Mouse (Mus musculus) mesoderm, embryonic 11.5 days (tissue): ENCODE data around the gene Vasn.

Experiments
- DNase-seq: peaks from one replicate; pipeline ENCODE4 v3.0.0-alpha.2; 2012; ENCODE audit warnings: low read depth, low spot score

Vasn gene

DNA sequence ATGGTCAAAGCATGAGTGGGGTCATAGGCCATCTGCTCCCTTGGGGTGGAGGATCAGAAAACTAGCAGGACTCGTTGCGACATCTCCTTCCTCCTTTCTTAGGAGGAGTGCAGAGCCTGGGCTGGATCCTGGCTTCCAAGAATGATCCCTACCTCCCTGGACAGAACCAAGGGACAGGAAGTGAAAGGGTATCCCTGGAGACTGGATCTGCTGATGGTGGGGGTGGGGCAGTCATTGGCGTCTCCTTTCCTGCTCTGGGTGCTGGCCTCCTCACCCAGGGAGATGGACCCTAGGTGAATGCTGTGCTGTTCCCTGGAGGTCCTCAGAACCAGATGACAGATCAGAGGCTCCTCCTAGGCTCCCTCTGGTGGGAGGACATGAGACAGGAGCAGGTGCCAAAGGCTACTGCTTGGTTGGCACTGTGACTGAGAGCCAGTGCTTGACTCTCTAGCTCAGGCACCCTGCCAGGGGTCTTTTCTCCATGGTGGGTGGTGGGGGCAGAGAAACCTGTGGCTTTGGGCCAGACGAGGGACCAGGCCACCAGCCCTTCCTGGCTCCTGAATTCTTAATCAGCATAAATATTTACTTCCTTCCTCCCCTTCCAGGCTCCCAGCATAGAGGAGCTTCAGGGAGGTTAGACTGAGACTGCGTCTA is 33.2 kb upstream of the Vasn start:
- no peak for DNase-seq

DNA sequence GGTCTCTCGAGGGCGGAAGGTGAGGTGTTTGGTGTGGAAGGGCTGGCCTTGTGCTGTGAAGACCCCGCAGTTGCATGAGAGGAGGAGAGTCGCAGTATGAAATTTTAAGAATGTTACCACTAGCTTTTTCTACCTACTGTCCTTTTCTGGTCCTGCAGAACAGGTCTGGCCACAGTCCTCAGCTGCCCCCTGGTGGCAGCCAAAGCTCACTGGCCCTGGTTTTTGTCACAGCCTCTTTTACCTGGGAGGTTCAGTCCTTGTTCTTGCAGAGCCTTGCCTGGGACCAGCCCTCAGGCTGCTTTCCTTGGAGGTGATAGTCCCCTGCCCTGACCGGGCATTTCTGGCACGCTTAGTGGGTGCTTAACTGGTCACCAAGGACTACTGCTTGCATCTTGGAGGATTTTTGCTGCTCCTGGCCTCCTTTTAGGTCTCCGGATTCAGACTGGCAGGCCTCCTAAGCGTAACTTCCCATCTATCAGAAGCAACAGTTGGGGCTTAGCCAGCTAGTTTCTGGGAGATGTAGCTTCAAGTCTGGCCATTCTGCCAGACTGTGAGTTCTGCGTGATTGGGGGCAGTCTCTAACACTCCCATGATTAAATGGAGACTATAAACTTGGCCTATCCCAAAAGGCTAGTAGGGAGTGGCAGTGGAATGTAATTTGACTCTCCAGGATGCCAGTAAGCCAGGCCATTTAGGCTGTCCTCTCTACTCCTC is 31.8 kb upstream of the Vasn start:
- peak; percentile 89 for DNase-seq

DNA sequence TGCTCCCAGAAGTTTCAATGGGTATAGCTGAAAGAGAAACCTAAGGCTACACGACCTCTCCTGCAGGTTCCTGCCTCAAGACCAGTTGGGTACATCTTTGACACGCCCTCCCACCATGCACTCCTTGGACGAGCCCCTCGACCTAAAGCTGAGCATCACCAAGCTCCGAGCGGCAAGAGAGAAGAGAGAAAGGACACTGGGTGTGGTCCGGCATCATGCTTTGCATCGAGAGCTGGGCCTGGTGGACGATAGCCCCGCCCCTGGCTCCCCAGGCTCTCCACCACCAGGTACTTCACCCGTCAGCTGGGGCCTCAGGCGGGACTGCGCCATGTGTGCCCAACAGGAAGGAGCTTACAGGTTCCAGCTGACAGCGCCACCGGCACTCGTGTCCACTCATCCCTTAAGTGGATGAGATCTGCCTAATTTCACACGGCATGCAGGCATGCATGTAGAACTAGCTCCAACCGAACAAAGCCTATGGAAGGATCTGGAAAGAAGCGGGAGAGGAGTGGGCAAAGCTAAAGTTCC is 31.1 kb upstream of the Vasn start:
- DNase-seq, result no peak

DNA sequence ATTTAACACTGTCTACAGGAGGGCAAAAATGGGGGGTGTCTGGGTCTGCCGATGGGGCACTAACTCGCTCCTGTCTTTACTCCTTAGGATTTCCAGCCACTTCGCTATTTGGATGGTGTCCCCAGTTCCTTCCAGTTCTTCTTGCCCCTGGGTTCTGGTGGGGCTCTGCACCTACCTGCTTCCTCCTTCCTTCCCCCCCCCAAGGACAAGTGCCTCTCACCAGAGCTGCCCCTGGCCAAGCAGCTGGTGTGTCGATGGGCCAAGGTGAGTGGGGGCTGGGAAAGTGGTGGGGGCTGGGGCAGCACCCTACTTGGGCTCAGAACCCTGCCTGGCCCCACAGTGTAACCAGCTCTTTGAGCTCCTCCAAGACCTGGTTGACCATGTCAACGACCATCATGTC is 28.5 kb upstream of the Vasn start:
- no peak for DNase-seq

DNA sequence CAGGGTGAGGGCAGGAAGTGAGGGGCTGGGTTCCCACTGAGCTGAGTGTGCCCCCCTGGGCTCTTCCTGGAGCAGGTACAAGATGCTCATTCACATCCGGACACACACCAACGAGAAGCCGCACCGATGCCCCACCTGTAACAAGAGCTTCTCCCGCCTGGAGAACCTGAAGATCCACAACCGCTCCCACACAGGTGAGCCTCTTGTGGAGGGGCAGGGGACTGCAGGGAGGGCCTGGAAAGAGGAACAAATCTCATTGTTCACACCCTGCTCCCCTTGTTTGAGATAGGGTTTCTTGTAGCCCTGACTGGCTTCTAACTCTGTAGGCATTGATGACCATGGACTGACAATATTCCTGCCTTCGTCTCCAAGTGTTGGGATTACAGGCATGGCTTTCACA is 28.1 kb upstream of the Vasn start:
- DNase-seq, result no peak

DNA sequence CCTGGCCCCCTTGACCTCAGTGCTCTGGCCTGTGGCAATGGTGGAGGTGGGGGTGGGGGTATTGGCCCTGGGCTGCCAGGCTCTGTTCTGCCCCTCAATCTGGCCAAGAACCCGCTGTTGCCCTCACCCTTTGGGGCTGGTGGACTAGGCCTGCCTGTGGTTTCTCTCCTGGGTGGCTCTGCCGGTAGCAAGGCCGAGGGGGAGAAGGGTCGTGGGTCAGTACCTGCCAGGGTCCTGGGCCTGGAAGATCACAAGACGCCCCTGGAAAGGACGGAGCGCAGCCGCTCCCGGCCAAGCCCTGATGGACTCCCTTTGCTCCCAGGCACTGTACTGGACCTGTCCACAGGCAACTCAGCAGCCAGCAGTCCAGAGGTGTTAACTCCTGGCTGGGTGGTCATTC is 26.0 kb upstream of the Vasn start:
- DNase-seq, result no peak

DNA sequence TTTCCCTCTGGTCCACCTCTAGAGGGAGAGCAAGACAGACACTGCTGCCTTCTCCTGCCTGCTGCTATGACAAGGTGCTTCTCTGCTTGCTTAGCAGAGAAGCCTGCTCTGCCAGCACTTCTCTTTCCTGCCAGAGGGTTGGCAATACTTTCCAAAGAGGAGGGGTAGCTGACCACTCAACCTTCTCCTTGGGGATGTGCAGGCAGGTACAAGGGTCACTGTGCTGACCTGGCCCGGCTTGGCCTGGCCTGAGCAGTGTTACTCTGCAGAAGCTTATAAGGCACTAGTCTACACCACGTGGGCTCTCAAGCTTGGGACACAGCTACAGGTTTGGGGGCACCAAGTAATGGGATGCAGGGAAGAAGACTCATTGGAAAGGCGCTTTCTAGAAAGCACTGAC is 25.1 kb upstream of the Vasn start:
- DNase-seq, result no peak

DNA sequence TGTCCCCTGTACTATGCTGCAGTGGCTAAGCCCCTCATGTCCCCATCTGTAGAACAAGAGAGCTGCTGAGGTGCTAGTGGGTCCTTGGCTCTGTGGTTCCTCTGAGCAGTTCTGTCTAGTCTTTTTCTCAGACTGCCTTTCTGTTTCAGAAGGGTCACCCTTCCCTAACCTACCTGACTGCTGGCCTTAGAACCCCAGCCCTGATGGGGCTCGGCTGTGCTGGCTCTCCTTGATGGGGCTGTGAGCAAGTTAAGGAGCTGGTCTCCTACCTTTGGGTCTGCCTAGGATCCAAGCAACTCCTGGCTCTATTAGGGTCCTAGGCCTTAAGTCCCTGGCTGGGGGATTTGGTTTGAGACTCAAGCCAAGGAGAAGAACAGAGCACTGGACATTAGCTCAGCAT is 24.4 kb upstream of the Vasn start:
- DNase-seq, result no peak

DNA sequence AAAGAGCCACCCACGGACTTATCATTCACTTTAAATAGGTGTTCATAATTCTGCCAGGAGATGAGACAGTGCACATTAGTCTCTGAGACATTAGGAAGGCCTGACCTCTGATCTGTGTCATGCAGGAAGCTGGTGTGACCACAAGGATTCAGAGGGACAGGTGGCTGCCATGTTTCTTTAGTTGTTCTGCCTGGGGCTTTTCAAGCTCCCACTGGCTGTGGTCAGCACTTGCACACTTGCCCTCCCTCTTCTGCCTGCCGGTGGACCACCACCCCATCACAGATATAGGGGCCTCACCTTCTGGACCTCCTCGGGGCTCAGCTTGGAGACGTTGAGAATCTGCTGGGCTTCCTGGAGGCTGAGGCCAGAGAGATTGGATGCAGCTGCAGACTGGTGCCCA is 22.9 kb upstream of the Vasn start:
- DNase-seq, result no peak

DNA sequence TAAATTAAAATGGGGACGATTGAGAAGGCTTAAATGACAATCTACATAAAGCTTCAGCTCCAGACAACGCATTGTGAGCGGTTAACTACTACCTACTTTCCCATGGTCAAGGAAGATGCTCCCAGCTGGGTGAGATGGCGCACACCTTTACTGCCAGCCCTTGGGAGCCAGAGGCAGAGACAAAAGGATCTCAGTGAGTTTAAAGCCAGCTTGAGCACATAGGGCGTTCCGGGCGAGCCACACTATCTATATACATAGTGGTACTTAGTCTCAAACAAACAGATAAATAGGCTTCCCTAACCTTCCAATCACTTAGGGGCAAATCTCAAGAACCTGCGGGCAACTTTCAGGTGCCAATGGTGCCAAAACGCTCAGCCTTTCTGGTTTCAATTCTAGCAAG is 15.7 kb upstream of the Vasn start:
- DNase-seq, result no peak

DNA sequence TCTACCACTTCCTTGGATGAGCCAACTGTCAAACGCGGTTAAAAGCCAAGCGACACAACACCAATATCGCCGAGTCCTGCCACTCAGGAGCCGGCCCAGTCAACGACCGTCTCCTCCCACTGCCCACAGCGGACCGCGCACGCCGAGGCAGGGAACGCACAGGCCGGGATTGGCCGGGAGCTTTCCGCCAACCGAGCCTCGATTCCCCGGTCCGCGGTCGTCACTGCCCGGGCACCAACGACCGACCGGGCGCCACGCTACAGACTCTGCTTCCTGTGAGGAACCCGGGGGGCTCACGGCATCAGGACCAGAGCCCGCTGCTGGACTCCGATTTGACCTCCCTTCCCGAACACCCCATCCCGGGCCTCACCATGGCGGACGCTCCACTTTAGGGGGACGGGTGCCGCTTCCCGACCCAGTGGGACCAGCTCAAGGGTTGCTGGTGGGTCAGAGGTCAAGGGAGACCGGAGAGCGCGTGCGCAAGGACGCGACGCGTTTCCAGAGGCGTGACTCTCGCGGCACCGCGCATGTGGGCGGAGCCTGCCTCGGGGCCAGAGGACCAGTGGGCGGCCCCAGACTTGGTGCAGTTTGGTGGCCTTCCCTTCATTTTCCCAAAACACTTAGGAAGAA is 15.1 kb upstream of the Vasn start, which contains the start of gene Pam16:
Pam16 (minus strand) TSS at position 508 of the 630 bp plus-strand sequence.
- peak; percentile 95 for DNase-seq

DNA sequence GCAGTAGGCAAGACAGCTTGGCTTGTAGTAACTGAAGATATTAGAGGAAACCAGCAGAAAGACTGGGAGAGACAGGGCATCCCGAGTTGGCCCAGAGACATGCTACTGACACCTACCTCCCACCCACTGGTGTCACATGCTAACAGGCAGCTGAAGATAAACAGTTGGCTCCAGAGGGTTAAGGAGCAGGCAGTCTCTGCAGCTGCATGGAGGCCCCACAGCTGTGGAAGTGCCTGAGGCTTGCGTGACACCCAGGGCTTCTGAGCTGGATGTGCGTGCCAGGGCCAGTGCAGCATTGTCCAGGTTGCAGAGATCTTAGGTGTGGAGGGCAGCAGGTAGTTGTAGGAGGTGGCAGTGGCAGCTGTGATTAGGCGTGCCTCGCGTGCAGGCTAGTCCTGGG is 12.6 kb upstream of the Vasn start:
- DNase-seq, result no peak

DNA sequence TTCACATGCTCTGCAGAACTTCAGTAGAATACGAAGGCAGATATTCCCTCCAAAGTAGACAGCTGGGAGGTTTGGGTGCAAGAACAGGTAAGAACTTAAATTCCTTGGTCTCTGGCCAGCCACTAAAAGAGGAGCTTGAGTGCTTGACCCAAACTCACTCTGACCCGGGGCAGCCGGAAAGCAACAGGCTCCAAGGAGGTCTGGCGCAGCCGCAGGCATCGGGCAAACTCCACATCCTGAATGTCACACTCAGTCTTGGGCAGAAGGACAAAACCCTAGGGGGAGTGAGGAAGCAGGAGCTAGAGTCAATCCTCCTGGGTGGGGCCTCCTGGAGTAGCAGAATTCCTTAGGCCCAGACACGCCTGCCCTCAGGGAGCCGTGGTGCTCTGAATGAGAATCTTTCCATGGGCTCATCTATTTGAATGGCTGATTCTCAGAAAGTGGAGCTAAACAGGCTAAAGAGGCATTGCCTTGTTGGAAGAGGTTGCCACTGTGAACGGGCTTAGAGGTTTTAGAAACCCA is 10.8 kb upstream of the Vasn start:
- no peak for DNase-seq

DNA sequence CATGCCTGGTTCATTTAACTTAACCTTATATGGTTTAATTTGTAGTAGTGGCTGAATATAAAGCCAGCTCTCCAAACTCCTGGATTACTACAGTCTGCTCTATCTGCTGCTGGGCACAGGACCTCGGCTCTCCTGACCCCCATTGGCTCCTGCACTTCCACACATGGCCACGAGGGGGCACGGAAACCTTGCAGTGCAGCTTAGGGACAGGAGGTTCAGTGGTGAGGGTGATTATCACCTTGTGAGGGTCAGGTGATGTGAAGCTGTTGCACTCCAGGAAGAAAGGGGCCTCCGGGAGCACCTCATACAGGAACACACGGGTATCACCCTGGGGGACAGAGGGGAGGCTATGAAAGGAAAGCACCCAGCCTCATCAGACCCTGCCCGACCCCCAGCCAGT is 9.8 kb upstream of the Vasn start:
- DNase-seq, result peak; percentile 81

DNA sequence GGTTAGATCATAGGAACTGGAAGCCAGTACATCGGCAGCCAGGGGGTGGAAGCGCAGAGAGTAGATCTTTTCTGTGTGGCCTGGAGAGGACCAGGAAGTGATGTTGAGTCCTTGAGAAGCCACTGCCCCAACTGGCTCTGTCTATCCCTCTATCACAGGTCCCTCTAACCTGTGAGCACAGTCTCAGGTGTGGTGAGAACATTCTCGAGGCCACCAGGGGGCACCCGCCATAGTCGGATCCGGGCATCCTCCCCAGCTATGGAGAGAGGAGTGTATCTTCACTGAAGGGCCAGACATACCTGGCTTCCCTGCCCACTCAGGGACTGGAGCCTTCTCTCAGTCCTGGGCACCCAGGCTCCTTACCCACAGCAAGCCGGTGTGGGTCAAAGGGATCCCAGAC is 7.7 kb upstream of the Vasn start:
- DNase-seq, result no peak

DNA sequence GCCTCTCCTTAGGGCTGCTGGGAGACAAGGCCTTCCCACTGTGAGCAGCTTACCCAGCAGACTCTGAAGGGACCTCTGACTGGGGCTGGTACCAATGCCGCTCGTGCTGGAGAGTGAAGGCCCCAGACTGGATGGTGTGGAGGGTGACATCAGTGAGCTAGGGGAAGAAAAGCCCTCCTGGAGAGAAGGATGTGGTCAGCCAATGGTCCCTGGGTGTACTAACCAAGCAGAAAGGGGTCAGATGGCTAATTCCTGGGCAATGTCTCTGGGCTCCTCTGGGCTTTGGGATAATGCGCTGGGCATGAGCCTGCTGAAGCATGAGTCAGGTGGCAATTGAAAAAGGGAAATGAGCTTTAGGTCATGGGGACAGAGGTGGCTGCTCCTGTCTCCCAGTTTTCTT is 6.1 kb upstream of the Vasn start:
- DNase-seq, result no peak

DNA sequence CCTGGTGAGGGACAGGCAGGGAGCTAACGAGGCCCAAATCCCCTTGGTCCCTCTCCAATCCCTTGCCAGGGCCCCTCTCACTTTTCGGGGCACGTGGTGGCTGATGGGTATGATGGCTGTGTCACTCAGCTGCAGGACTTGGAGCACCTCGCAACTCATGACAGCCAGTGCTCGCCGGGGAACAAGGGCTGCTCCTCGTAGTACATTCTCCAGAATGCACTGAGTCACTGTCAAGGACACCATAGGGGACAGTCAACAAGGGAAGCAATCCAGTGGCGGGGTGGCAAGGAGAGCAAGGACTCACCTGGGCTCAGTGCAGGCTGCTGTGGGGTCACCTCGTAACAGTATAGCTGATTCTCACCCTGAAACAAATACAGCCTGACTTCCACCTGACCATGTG is 5.1 kb upstream of the Vasn start:
- DNase-seq, result no peak

DNA sequence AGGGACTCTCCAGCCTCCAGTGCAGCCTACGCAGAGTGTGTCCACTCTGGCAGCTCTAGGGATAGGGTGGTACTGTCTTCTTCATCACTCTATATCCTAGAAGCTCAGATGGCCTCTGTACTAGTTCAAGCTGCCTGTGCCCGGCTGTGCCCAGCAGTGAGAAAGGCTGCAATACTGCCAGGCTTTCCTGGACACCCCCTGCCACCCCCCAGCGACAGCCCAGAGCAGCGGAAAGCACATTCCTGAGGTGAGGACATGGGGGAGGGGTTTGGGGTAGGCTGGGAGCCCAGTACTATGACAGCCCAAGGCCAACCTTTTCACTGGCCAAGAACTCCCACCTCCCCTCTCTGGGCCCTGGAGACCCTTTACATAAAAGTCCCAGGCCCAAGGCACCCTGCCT is 4.0 kb upstream of the Vasn start:
- DNase-seq, result no peak

DNA sequence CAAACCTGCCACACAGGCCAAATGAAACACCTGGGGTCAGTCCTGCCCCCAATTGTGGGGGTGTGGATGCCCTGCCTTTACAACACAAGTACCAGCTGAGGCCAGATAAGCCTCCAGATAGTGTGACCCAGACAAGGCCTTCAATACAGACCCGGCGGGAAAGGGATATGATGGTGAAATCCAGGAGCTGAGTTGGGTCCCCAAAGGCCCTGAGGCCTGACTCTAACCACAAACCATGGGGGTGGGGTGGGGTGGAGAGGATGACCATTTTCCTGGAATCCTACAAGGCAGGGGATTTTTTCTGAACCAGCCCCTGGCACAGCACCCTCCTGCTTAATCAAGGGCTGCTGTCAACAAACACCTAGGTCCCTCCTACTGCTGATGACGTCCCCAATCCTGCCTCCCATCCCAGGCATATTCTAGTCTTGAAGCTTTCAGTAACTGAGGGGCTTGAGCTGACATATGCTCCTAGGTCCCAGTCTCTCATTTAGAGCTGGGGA is 800 bp upstream of the Vasn start:
- no peak for DNase-seq

DNA sequence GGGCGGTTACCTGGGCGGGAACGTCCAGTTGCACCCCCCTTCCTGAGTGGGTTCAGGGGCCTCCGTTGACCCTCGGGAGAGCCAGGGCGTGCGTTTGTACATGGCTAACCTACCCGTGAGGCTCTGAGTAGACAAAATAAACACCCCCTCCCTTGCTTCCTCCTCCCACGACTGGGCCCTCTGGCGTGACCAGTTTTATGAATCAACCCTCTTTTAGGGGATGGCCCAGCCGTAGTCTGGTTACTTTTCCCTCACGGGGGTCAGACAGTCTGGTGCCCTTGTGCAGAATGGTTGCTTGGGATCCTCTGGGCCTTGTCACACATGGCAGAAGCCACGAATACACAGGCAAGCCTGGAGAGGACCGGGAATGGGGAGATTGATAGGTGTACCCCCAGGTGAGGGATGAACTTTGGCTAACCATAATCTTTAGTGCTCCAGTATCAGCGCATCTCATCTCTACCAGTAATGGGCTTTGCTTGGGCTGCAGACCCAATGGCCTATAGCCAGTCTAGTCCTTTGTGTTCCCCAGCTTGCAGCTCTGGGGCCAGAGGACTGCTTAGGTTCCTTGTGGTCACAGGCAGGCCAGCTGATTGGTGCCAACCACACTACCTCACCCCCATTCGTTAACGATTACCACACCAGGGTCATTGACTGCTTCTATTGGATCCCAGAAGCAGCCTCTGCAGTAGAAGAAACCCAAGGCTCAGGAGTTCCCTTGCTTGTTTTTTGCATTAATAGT is 695 bp downstream of the Vasn start:
- peak; percentile 47 for DNase-seq

DNA sequence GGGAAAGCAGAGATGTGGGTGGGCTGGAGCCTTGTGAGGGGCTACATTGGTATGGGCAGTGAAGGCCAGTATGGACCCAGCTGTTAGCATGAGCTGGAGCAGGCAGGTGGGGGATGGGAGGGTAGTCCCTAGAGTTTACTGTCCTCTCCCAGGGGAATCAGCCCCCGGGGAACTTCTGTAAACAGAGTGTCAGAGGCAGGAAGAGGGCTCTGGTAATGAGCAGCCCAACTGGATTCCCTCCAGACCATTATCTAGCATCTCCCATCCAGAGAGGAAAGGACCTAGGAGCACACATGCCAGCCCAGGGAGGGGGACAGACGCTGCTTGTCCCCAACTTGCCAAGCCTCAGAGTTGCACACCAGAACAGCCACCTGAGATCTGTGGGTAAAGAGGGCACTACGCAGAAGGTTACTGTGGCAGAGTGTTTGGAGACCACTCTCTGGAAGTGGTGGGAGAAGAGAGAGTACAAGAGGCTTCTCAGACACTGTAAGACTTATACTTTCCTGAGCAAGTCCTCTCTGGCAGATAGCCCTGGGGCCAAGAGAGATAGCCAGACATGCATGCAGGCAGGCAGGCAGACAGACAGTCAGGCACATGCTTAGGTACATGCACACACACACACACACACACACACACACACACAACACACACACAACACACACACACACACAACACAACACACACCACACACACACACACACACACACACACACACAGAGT is 1.5 kb downstream of the Vasn start:
- no peak for DNase-seq
